Mouse (Mus musculus) thymus, postnatal 25 days (tissue): ENCODE data around the gene Lrp2bp.

Source experiments
- DNase-seq: peaks from one replicate; pipeline ENCODE4 v3.0.0; 2022

Gene Lrp2bp

DNA sequence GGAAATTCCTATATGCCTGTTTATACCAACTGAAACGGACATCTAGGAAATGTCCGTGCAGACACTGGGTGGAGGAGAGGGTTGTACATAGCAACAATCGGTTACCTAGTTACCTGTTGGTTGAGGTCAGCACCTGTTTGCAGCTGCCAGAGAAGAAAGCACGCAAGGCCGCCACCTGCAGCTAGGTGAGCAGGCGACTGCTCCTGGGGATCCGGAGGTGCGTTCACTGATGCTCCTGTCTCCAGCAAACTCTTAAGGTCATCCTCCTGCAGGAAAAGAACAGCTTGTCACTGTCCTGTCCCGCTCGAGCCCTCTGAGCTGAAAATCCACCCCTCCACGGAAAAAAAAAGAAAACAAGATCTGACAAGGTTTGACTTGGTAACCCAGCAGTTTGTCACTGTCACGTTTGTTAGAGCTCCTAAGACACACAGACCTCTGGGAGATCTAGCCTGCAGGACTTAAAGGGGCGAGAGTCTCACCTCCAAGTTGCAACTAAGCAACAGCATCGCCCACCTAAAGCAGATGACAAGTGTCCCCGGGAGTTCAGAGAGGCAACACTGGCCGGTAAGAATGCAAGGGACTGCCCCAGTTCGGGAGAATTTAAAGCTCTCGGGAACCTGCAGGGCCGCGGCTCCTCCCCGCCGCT lies at the start of gene Lrp2bp:
TSS of gene Lrp2bp (plus strand) at position 166 of the 646 bp plus-strand sequence.
- DNase-seq = peak; percentile 29

DNA sequence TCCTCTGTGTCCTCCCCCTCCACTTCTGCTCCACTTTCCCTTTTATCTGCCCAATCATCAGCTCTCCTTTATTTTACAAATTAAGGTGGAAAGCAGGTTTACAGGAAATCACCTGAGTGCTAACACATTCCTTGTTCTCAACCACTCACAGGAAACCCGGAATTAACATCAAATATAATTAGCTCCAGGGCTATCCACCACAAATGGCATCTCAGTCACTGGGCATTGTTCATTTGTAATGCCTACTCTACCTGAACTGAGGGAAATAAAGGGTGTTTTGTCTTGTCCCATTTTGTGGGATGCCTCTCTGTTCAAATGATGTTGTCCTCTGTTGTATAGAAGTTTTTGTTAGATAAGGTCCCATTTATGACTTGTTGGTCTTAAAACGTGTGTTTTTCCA lies 48.5 kb upstream of the Lrp2bp start:
- no peak for DNase-seq

DNA sequence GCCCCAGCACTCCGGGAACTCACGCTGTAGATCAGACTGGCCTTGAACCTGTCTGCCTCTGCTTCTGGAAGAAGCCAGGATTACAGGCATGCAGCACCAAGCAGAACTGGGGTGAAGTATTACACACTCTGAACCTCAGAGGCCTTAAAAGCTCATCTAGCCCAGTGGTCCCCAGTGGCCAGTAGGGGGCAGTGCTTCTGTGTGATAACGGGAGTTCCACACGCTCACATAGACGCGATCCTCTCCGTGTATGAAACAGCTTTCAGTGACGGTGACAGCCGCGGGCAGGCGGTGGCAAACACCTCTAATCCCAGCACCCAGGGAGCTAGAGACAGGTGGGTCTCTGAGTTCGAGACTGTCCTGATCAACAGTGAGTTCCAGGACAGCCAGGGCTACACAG lies 28.2 kb upstream of the Lrp2bp start:
- no peak for DNase-seq

DNA sequence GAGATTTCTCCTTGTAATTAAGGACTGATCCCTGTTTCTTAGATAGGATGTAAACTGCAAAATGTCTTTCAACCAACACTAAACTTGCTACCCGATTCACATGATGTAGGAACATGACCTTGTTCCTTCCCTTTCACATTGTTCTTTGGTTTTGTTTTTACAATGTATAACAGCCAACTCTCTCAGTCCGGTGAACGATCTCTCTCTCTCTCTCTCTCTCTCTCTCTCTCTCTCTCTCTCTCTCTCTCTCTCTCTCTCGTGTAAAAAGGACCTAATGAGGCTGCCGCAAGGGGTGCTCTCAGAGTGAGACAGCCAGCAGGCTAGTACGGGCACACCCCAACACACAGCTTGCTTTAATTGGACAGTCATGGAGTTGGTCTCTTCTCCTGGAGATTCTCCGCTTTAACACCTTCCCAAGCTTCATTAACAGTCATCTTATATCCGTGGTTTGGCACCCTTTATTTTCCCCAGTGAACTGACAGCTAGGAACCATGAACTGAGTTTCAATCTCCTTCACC lies 25.1 kb upstream of the Lrp2bp start:
- no peak for DNase-seq

DNA sequence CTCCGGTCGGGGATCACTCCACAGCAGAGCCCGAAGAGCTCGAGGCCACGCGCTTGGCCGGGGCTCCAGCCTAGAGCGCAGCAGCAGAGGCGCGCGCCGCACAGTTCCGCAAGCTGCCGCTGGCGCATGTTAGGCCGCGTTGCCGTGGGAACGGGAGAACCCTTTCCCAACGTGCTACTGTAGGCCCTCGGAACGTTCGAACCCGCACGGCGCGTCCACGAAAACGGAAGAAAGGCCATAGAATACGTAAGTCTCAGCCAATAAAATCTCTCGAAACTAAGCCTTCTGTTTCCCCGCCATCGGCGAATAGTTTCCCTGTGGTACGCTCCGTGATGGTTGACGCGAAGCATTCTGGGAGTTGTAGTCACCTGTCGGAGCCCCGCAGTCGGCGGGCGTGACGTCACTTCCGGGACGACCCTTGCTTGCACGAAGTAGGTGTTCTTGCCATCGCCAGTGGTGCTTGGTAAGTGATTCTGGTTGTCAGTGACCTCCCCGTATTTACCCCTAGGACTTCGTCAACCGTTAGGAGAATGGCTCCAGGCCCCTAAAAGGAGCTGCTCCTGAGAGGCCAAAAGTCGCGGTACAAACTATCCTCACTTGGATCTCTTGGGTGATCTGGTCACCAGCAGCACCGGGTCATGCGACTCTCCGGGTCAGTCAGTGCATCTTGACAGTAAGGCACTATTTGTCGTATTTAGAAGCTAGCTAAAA lies 23.8 kb upstream of the Lrp2bp start, which contains the start of the genes 1700029J07Rik and Ufsp2:
TSS of gene 1700029J07Rik (minus strand) at position 127 of the 711 bp plus-strand sequence.
TSS of gene Ufsp2 (plus strand) at position 403 of the 711 bp plus-strand sequence.
- peak; percentile 98 for DNase-seq

DNA sequence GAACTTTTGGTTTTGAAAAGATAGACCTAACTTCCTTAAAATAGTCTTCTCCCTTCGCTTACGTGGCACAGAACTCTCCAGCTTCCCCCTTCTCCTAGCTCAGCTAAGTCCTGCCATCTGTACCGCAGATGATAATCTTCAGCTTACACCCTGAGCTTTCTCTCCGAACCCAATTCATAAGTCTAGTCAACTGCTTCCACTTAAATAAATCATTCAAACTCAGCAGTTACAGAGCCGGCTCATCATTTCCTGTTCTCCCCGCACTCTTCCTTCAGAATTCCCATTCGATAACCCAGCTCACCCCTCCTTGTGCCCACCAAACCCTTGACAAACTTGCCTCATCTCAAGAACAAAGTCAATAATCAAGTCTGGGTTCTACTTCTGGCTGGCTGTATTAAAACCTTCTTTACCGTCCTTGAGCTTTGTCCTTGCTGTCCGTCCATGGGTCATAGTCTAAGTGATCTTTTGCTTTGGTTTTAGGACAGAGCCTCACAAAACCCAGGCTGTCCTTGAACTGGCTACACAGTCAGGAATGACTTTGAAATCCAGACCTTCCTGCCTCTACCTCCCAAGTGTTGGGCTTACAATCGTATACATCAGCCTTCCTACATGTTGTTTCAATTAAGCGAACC lies 23.1 kb upstream of the Lrp2bp start:
- DNase-seq = no peak

- no peak for DNase-seq
Measured at GRCm38 (mm10) chr8:45986665-45987064, 12.4 kb upstream of the Lrp2bp start.

DNA sequence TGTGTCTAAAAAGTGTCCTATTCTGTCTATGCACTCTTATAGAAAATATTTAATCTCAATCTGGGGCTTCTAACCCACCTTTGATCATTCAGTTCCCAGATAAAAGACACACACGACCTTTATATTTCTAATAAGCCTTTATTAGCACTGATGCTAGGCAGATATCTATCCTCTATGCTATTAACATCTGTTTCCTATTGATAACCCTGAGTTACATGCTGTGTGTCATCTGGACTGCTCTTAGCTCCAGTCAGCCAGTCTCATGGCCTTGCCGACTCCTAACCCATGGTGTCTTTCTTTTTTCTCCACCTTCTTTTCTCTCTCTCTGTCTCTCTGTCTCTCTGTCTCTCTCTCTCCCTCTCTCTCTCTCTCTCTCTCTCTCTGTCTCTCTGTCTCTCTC lies 10.9 kb upstream of the Lrp2bp start:
- DNase-seq = no peak

DNA sequence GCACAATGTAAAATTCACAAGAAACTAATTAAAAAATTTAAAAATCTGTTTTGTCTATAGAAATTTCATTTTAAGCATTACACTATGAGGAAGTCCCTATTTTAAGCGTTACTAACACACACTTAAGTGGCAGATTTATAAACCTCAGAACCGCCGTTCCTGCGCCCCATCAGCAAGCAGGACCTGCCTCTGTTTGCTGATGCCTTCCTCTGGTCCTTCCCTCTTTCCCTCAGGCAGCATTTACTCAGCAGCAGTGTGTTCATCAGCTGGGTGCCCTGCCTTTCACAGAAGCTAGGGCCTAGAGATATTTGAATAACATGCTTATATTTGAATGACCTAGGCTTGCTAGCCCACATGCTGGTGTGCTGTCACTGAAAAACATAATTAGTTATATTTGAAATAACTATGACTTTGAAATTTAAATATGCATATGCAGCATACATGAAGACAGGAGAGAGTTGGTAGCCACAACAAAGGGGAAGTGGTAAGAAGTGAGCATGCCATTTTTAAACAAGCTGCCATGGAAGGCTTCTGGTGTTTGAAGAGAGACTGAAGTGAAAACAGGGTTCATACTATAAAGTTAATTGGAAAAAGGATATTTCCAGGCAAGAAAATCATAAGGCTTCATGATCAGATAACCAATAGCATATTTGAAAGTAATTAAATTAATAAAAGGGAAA lies 8.3 kb upstream of the Lrp2bp start:
- no peak for DNase-seq

GRCm38 (mm10) chr8:45994111-45994510 lies 5.0 kb upstream of the Lrp2bp start:
- peak; percentile 39 for DNase-seq

- no peak for DNase-seq
Measured at GRCm38 (mm10) chr8:45995576-45995975, 3.5 kb upstream of the Lrp2bp start.

DNA sequence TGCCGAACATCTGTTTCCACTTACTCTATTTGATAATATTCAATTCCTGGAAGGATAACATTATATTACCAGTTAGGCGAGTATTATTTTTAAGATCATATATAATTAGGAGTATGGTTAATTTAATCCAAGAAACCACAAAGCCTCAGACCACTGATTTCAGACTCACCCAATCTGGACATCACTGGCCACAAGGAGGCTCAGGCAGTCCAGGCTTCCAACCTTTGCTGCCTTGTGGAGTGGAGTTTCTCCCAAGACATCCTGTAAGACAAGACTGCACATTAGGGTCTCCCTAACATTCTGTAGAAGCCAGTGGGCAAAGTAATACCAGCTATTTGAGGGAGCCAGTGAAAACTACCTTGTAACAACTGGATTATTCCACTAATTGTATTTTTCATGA lies 875 bp upstream of the Lrp2bp start:
- DNase-seq = no peak

GRCm38 (mm10) chr8:45999784-46000705 lies 942 bp downstream of the Lrp2bp start:
- peak; percentile 99 for DNase-seq

DNA sequence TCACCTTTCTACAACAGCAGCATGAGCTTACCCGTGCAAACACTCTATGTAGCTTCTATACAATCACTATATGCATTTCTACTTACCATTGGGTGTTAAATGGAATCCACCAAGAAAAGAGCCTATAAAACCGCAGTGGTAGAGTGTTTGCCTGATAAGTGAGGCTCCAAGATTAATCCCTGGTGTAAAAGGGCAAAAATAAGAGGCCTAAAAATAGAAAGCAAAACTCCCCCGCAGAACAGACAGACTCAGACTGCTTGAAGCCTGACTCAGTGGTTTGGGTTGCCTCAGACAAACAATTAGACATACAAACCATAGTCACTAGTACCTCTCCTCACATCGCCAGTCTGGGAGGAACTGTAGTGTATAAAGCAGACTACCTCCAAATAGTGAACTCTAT lies 6.5 kb downstream of the Lrp2bp start, which contains the start of gene Ankrd37:
TSS of gene Ankrd37 (minus strand) at position 112 of the 400 bp plus-strand sequence.
- DNase-seq = no peak

DNA sequence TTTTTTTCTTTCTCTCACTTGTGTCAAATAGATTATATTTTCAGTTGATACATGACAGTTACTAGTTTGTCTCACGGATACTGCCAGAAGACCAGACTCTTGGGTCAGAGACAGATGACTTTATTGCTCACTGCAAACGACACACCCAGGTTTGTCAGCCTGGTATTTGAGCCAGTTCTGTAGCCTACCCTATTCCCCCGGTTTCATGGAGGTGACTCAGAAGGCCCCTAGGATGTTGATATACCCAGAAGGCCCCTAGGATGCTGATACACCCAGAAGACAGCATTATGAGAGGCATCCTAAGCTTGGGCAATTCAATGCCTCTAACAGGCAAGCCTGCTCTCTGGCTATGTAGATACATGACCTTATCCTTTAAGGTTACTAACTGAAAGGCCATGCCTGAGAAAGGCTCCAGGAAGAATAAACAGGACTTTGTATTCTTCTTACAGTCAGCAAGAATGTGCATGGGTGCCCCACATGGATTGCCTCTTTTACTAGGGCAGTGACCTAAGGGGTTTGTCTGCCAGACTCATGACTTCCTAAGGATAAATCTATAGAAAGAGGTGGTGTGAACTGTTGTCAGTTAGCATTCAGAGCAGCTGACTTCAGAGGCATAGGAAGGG lies 8.1 kb downstream of the Lrp2bp start:
- no peak for DNase-seq

GRCm38 (mm10) chr8:46010306-46010705 lies 11.2 kb downstream of the Lrp2bp start:
- DNase-seq = no peak

- DNase-seq = no peak
Measured at GRCm38 (mm10) chr8:46010746-46011680, 11.9 kb downstream of the Lrp2bp start.

GRCm38 (mm10) chr8:46022203-46022602 lies 23.1 kb downstream of the Lrp2bp start:
- no peak for DNase-seq

- DNase-seq = no peak
Measured at GRCm38 (mm10) chr8:46022758-46023157, 23.7 kb downstream of the Lrp2bp start.

- DNase-seq = no peak
Measured at GRCm38 (mm10) chr8:46024392-46024791, 25.3 kb downstream of the Lrp2bp start.
